Mouse (Mus musculus): Measurements from ENCODE around the gene Npepps. TPM values are rescaled to one million over a fixed set of nuclear protein-coding genes. Genes with fewer than 3 reads are reported as not detected.

The Npepps gene
- total and polyA plus RNA-seq, 3 experiments, result 20.5 to 41.6 TPM; not detected in 1

GRCm38 (mm10) chr11:97321197-97321596, 40.8 kb upstream of the Npepps start:
- Histone ChIP-seq H3K9me3 (replicated peaks; ENCODE audit: insufficient read depth, low read length) (no peaks in the 10 kb centered on the region), H3K4me1 (ENCODE audit: control insufficient read depth in 1 of 2, insufficient read depth in 2 of 2, low read length in 2 of 2) (peaks cover 0 to 4% of the 10 kb centered on the region in 2 experiments; a peak in 3 of 4 replicates), H3K9ac (ENCODE audit: control insufficient read depth, low read depth, low read length, poor library complexity, severe bottlenecking) (no peak overlapping the region), H3K79me2 (ENCODE audit: control insufficient read depth, insufficient read depth, low read length, poor library complexity) (peaks cover 3% of the 10 kb centered on the region), H3K36me3 (ENCODE audit: control insufficient read depth in 1 of 2, insufficient read depth in 2 of 2, low read length in 2 of 2) (peaks cover 13 to 21% of the 10 kb centered on the region in 2 experiments), H3K27ac (ENCODE audit: control insufficient read depth, low read depth, low read length) (no peak overlapping the region), H3K27me3 (ENCODE audit: control insufficient read depth in 1 of 2, insufficient read depth in 2 of 2, low read length in 2 of 2) (no peaks in the 10 kb centered on the region), H3K4me3 (ENCODE audit: control insufficient read depth in 1 of 2, insufficient read depth in 1 of 2, low read depth in 2 of 2, low read length in 2 of 2) (no peak overlapping the region)
- DNase-seq (ENCODE audit: low read depth, low spot score), result no peak
- no peak for TF ChIP-seq MXI1 (IDR thresholded peaks at IDR 0.05; ENCODE audit: low read depth, low read length)

- Histone ChIP-seq H3K27ac (ENCODE audit: control insufficient read depth, low read depth, low read length) (peak within 1 kb of the TSS; percentile 92), H3K4me1 (ENCODE audit: control insufficient read depth in 1 of 2, insufficient read depth in 2 of 2, low read length in 2 of 2) (peaks cover 0 to 14% of the 10 kb centered on the region in 2 experiments; a peak in 3 of 4 replicates), H3K9ac (ENCODE audit: control insufficient read depth, low read depth, low read length, poor library complexity, severe bottlenecking) (peak within 1 kb of the TSS; percentile 97), H3K4me3 (ENCODE audit: control insufficient read depth in 1 of 2, insufficient read depth in 1 of 2, low read depth in 2 of 2, low read length in 2 of 2) (peak within 1 kb of the TSS; percentile 67 to 100), H3K36me3 (ENCODE audit: control insufficient read depth in 1 of 2, insufficient read depth in 2 of 2, low read length in 2 of 2) (peaks cover 2 to 22% of the 10 kb centered on the region in 2 experiments; a peak in 3 of 4 replicates), H3K79me2 (ENCODE audit: control insufficient read depth, insufficient read depth, low read length, poor library complexity) (peaks cover 5% of the 10 kb centered on the region), H3K9me3 (replicated peaks; ENCODE audit: insufficient read depth, low read length) (no peaks in the 10 kb centered on the region), H3K27me3 (ENCODE audit: control insufficient read depth in 1 of 2, insufficient read depth in 2 of 2, low read length in 2 of 2) (no peaks in the 10 kb centered on the region)
- DNase-seq (ENCODE audit: low read depth, low spot score), result peak; percentile 99
- peak; percentile 87 for TF ChIP-seq TBP (IDR thresholded peaks at IDR 0.05; ENCODE audit: low read depth, low read length)
- no peak for TF ChIP-seq RAD21 (IDR thresholded peaks at IDR 0.05; ENCODE audit: low read depth, low read length)
- TF ChIP-seq GATA1 (IDR thresholded peaks at IDR 0.05; ENCODE audit: low read depth, low read length), result no peak
- TF ChIP-seq SIN3A (IDR thresholded peaks at IDR 0.05; ENCODE audit: low read length), result peak; percentile 91
- TF ChIP-seq JUND (IDR thresholded peaks at IDR 0.05; ENCODE audit: low read depth, low read length), result no peak
- no peak; the same call in 1 of the 2 replicates for TF ChIP-seq KAT2A (conservative IDR thresholded peaks at IDR 0.05; ENCODE audit: low read depth, low read length)
- no peak for TF ChIP-seq POLR2AphosphoS5 (IDR thresholded peaks at IDR 0.05; ENCODE audit: borderline replicate concordance, low read depth, low read length)
- TF ChIP-seq MAX (IDR thresholded peaks at IDR 0.05; ENCODE audit: low read length), result peak; percentile 78
- peak; percentile 98 for TF ChIP-seq NRF1 (IDR thresholded peaks at IDR 0.05; ENCODE audit: insufficient read depth, low read depth, low read length, poor library complexity, severe bottlenecking)
- no peak for TF ChIP-seq MYB (IDR thresholded peaks at IDR 0.05; ENCODE audit: low read depth, low read length)
- peak; percentile 97 to 99 for TF ChIP-seq POLR2A (IDR thresholded peaks at IDR 0.05; ENCODE audit: control insufficient read depth in 1 of 2, insufficient read depth in 1 of 2, low read depth in 1 of 2, low read length in 2 of 2, poor library complexity in 1 of 2)
- TF ChIP-seq MEF2A (IDR thresholded peaks at IDR 0.05; ENCODE audit: extremely low read depth, insufficient replicate concordance, low read depth, low read length, poor library complexity, severe bottlenecking), result no peak
- peak; percentile 87 for TF ChIP-seq USF1 (IDR thresholded peaks at IDR 0.05; ENCODE audit: low read depth, low read length)
- peak; percentile 46; the same call in 1 of the 2 replicates for TF ChIP-seq ETS1 (IDR thresholded peaks at IDR 0.05; ENCODE audit: low read depth, low read length)
- TF ChIP-seq TCF12 (IDR thresholded peaks at IDR 0.05; ENCODE audit: low read depth, low read length), result peak; percentile 80
- no peak for TF ChIP-seq ZC3H11A (IDR thresholded peaks at IDR 0.05; ENCODE audit: low read depth, low read length)
- TF ChIP-seq MYC (IDR thresholded peaks at IDR 0.05; ENCODE audit: low read depth, low read length), result peak; percentile 90
- TF ChIP-seq RCOR1 (IDR thresholded peaks at IDR 0.05; ENCODE audit: low read depth, low read length), result 0 out of 2 replicates have a peak, but pooled peaks have one; percentile 18
- TF ChIP-seq ZNF384 (IDR thresholded peaks at IDR 0.05; ENCODE audit: low read depth, low read length), result no peak
- TF ChIP-seq TAL1 (IDR thresholded peaks at IDR 0.05; ENCODE audit: low read length), result no peak
- no peak for TF ChIP-seq SMC3 (IDR thresholded peaks at IDR 0.05; ENCODE audit: low read depth, low read length)
- peak; percentile 94 for TF ChIP-seq CHD1 (IDR thresholded peaks at IDR 0.05; ENCODE audit: low read depth, low read length)
- TF ChIP-seq UBTF (IDR thresholded peaks at IDR 0.05; ENCODE audit: borderline replicate concordance, insufficient read depth, low read depth, low read length), result no peak
- 0 out of 4 replicates have a peak, but pooled peaks of 1 of the 2 experiments have one; percentile 7 for TF ChIP-seq USF2 (IDR thresholded peaks at IDR 0.05; ENCODE audit: borderline replicate concordance in 1 of 2, insufficient read depth in 1 of 2, low read depth in 1 of 2, low read length in 2 of 2)
- no peak for TF ChIP-seq ZKSCAN1 (IDR thresholded peaks at IDR 0.05; ENCODE audit: low read depth, low read length)
- peak; percentile 89 for TF ChIP-seq POLR2AphosphoS2 (IDR thresholded peaks at IDR 0.05; ENCODE audit: low read length)
- TF ChIP-seq CTCF (IDR thresholded peaks at IDR 0.05 in 2 of 3, conservative IDR thresholded peaks at IDR 0.05 in 1 of 3; ENCODE audit: control insufficient read depth in 1 of 3, insufficient read depth in 1 of 3, low read depth in 2 of 3, low read length in 3 of 3, poor library complexity in 1 of 3, severe bottlenecking in 1 of 3), result no peak
Observed at GRCm38 (mm10) chr11:97315504-97316503, 35.4 kb upstream of the Npepps start, which contains the start of gene Mrpl45. Gene Mrpl45 (plus strand): TSS chr11:97315716.

All from MEL (cell line).